Mouse (Mus musculus) midbrain, embryonic 15.5 days (tissue): ENCODE data around the gene Rap1gap. TPM values are rescaled to one million over a fixed set of nuclear protein-coding genes. Genes with fewer than 3 reads are reported as not detected.

Source experiments
- ATAC-seq: fragments of 200-750 bp; cut with Nextera tagmentation; replicated peaks from 2 replicates; pipeline ENCODE4 v1.8.0; 2017; ENCODE audit warnings: moderate TSS enrichment
- H3K27ac ChIP-seq: fragments of 300-500 bp; sonication (generic); 2 replicates; pipeline ENCODE4 v1.5.1; 2015; ENCODE audit warnings: mild to moderate bottlenecking, inconsistent platforms
- H3K27me3 ChIP-seq: fragments of 300-500 bp; sonication (generic); replicated peaks from 2 replicates; pipeline ENCODE4 v1.6.1; 2015; ENCODE audit warnings: inconsistent platforms
- H3K36me3 ChIP-seq: fragments of 300-500 bp; sonication (generic); replicated peaks from 2 replicates; pipeline ENCODE4 v1.6.1; 2015; ENCODE audit warnings: inconsistent platforms
- H3K4me1 ChIP-seq: fragments of 300-500 bp; sonication (generic); 2 replicates; pipeline ENCODE4 v1.6.1; 2015; ENCODE audit warnings: inconsistent platforms
- H3K4me2 ChIP-seq: fragments of 300-500 bp; sonication (generic); 2 replicates; pipeline ENCODE4 v1.6.1; 2015; ENCODE audit warnings: inconsistent platforms, mild to moderate bottlenecking, moderate library complexity
- H3K4me3 ChIP-seq: fragments of 300-500 bp; sonication (generic); 2 replicates; pipeline ENCODE4 v1.5.1; 2015; ENCODE audit warnings: mild to moderate bottlenecking, inconsistent platforms
- H3K9ac ChIP-seq: fragments of 300-500 bp; sonication (generic); 2 replicates; pipeline ENCODE4 v1.6.1; 2015; ENCODE audit warnings: mild to moderate bottlenecking, inconsistent platforms
- H3K9me3 ChIP-seq: fragments of 300-500 bp; sonication (generic); 2 replicates; pipeline ENCODE4 v1.6.1; 2016; ENCODE audit warnings: inconsistent platforms
- WGBS: fragments of 180-500 bp; shearing (Covaris S2); methylation state at CpG from one replicate; pipeline ENCODE4 v1.1.7; 2015; ENCODE audit warnings: mixed read lengths; 5-methylcytosine and 5-hydroxymethylcytosine counted together
- polyA plus RNA-seq: library from polyadenylated mRNA; unstranded; fragments of >200 nt; fragmentation: Nextera tagmentation; extraction: Ambion mirVana; gene quantifications from 2 replicates; pipeline ENCODE4 v1.2.1, GENCODE M21; 2015

Gene Rap1gap
- polyA plus RNA-seq, 1 experiment from 2014 or later: 88.1 TPM

GRCm38 (mm10) chr4:137665791-137666190 lies 1.3 kb downstream of the Rap1gap start:
- Histone ChIP-seq H3K27me3 (no peaks in the 10 kb centered on the region), H3K36me3 (no peaks in the 10 kb centered on the region), H3K9ac (peak overlapping the region; percentile 73), H3K9me3 (no peaks in the 10 kb centered on the region), H3K27ac (no peak overlapping the region), H3K4me3 (peak overlapping the region; percentile 63), H3K4me1 (peaks cover 54% of the 10 kb centered on the region), H3K4me2 (peak overlapping the region; percentile 67)
- 93% methylated on average over 5 of the region's 5 CpGs for WGBS
- no peak for ATAC-seq

GRCm38 (mm10) chr4:137666283-137666957 lies 1.9 kb downstream of the Rap1gap start:
- Histone ChIP-seq H3K36me3 (no peaks in the 10 kb centered on the region), H3K9me3 (no peaks in the 10 kb centered on the region), H3K4me2 (peak overlapping the region; percentile 67; the same call in 1 of the 2 replicates), H3K27ac (no peak overlapping the region), H3K9ac (no peak overlapping the region), H3K4me1 (peaks cover 50% of the 10 kb centered on the region), H3K27me3 (no peaks in the 10 kb centered on the region), H3K4me3 (no peak overlapping the region)
- WGBS: 55% methylated on average over 5 of the region's 5 CpGs
- no peak for ATAC-seq

- no peak overlapping the region for H3K4me3 ChIP-seq
- WGBS: 69% methylated on average over 8 of the region's 8 CpGs
- no peaks in the 10 kb centered on the region for H3K9me3 ChIP-seq
- H3K36me3 ChIP-seq: no peaks in the 10 kb centered on the region
- peak overlapping the region; percentile 67 for H3K4me2 ChIP-seq
- H3K27me3 ChIP-seq: no peaks in the 10 kb centered on the region
- H3K27ac ChIP-seq: peak overlapping the region; percentile 36; the same call in 1 of the 2 replicates
- no peak overlapping the region for H3K9ac ChIP-seq
- H3K4me1 ChIP-seq: peaks cover 45% of the 10 kb centered on the region
- ATAC-seq: no peak
These were observed 2.4 kb downstream of the Rap1gap start for GRCm38 (mm10) chr4:137666958-137667345.

GRCm38 (mm10) chr4:137667747-137668146 lies 3.2 kb downstream of the Rap1gap start:
- ATAC-seq: no peak
- H3K9me3 ChIP-seq: no peaks in the 10 kb centered on the region
- H3K4me2 ChIP-seq: peak overlapping the region; percentile 67; the same call in 1 of the 2 replicates
- peak overlapping the region; percentile 36; the same call in 1 of the 2 replicates for H3K27ac ChIP-seq
- H3K9ac ChIP-seq: no peak overlapping the region
- H3K27me3 ChIP-seq: no peaks in the 10 kb centered on the region
- no peak overlapping the region for H3K4me3 ChIP-seq
- peaks cover 43% of the 10 kb centered on the region for H3K4me1 ChIP-seq
- H3K36me3 ChIP-seq: no peaks in the 10 kb centered on the region
- 36% methylated on average over 5 of the region's 5 CpGs for WGBS

GRCm38 (mm10) chr4:137671711-137672500 lies 7.4 kb downstream of the Rap1gap start:
- Histone ChIP-seq H3K27me3 (no peaks in the 10 kb centered on the region), H3K27ac (no peak overlapping the region), H3K4me1 (peaks cover 23% of the 10 kb centered on the region), H3K4me3 (no peak overlapping the region), H3K4me2 (no peak overlapping the region), H3K9me3 (no peaks in the 10 kb centered on the region), H3K36me3 (no peaks in the 10 kb centered on the region), H3K9ac (no peak overlapping the region)
- WGBS: 76% methylated on average over 13 of the region's 13 CpGs
- no peak for ATAC-seq

GRCm38 (mm10) chr4:137675566-137675965 lies 11.0 kb downstream of the Rap1gap start:
- Histone ChIP-seq H3K36me3 (no peaks in the 10 kb centered on the region), H3K9ac (no peak overlapping the region), H3K4me1 (peaks cover 12% of the 10 kb centered on the region), H3K4me3 (no peak overlapping the region), H3K9me3 (no peaks in the 10 kb centered on the region), H3K27me3 (0 out of 2 replicates have a peak, but pooled peaks cover 3% of the 10 kb centered on the region), H3K4me2 (no peak overlapping the region), H3K27ac (no peak overlapping the region)
- WGBS: 52% methylated on average over 7 of the region's 7 CpGs
- no peak for ATAC-seq

- no peak overlapping the region for H3K4me3 ChIP-seq
- H3K36me3 ChIP-seq: no peaks in the 10 kb centered on the region
- H3K4me1 ChIP-seq: peaks cover 17% of the 10 kb centered on the region
- no peak overlapping the region for H3K9ac ChIP-seq
- no peak overlapping the region for H3K27ac ChIP-seq
- WGBS: 9% methylated on average over 11 of the region's 11 CpGs
- peak; percentile 28 for ATAC-seq
- H3K4me2 ChIP-seq: no peak overlapping the region
- H3K27me3 ChIP-seq: 0 out of 2 replicates have a peak, but pooled peaks cover 3% of the 10 kb centered on the region
- H3K9me3 ChIP-seq: no peaks in the 10 kb centered on the region
These were observed 11.5 kb downstream of the Rap1gap start for GRCm38 (mm10) chr4:137676057-137676456.

GRCm38 (mm10) chr4:137676700-137677484 lies 12.4 kb downstream of the Rap1gap start:
- H3K27me3 ChIP-seq: 0 out of 2 replicates have a peak, but pooled peaks cover 3% of the 10 kb centered on the region
- no peak overlapping the region for H3K27ac ChIP-seq
- no peak for ATAC-seq
- peaks cover 25% of the 10 kb centered on the region for H3K4me1 ChIP-seq
- H3K9me3 ChIP-seq: no peaks in the 10 kb centered on the region
- no peak overlapping the region for H3K4me2 ChIP-seq
- no peaks in the 10 kb centered on the region for H3K36me3 ChIP-seq
- H3K4me3 ChIP-seq: no peak overlapping the region
- H3K9ac ChIP-seq: no peak overlapping the region
- WGBS: 67% methylated on average over 13 of the region's 13 CpGs

- no peak overlapping the region for H3K4me3 ChIP-seq
- H3K9me3 ChIP-seq: no peaks in the 10 kb centered on the region
- no peak overlapping the region for H3K27ac ChIP-seq
- H3K36me3 ChIP-seq: no peaks in the 10 kb centered on the region
- peaks cover 27% of the 10 kb centered on the region for H3K4me1 ChIP-seq
- no peak for ATAC-seq
- H3K9ac ChIP-seq: no peak overlapping the region
- WGBS: 87% methylated on average over 5 of the region's 5 CpGs
- 0 out of 2 replicates have a peak, but pooled peaks cover 3% of the 10 kb centered on the region for H3K27me3 ChIP-seq
- no peak overlapping the region for H3K4me2 ChIP-seq
These were observed 13.4 kb downstream of the Rap1gap start for GRCm38 (mm10) chr4:137677906-137678305.

- H3K4me3 ChIP-seq: no peak overlapping the region
- 79% methylated on average over 9 of the region's 9 CpGs for WGBS
- no peak overlapping the region for H3K9ac ChIP-seq
- H3K36me3 ChIP-seq: no peaks in the 10 kb centered on the region
- no peak overlapping the region for H3K27ac ChIP-seq
- H3K4me1 ChIP-seq: peaks cover 27% of the 10 kb centered on the region
- 0 out of 2 replicates have a peak, but pooled peaks cover 3% of the 10 kb centered on the region for H3K27me3 ChIP-seq
- no peaks in the 10 kb centered on the region for H3K9me3 ChIP-seq
- H3K4me2 ChIP-seq: no peak overlapping the region
- no peak for ATAC-seq
These were observed 14.0 kb downstream of the Rap1gap start for GRCm38 (mm10) chr4:137678568-137678967.

- H3K4me3 ChIP-seq: no peak overlapping the region
- peaks cover 27% of the 10 kb centered on the region for H3K4me1 ChIP-seq
- H3K36me3 ChIP-seq: no peaks in the 10 kb centered on the region
- H3K9me3 ChIP-seq: no peaks in the 10 kb centered on the region
- H3K4me2 ChIP-seq: no peak overlapping the region
- H3K27me3 ChIP-seq: 0 out of 2 replicates have a peak, but pooled peaks cover 5% of the 10 kb centered on the region
- H3K9ac ChIP-seq: no peak overlapping the region
- peak overlapping the region; percentile 56; the same call in 1 of the 2 replicates for H3K27ac ChIP-seq
- 73% methylated on average over 2 of the region's 2 CpGs for WGBS
- no peak for ATAC-seq
These were observed 15.5 kb downstream of the Rap1gap start for GRCm38 (mm10) chr4:137679979-137680550.
